Mouse (Mus musculus) gastrocnemius, adult 8-10 months (tissue): Measurements from ENCODE around the gene Btbd11. TPM values are rescaled to one million over a fixed set of nuclear protein-coding genes. Genes with fewer than 3 reads are reported as not detected.

Experiments used
- DNase-seq, 2 experiments: peaks; one replicate each; pipeline ENCODE4 v3.0.0; 2022; ENCODE audit warnings: low spot score in 2 of 2
- total RNA-seq, 4 experiments: library from RNA; stranded (reverse); gene quantifications; 2 replicates each; pipeline ENCODE4 v1.2.4; 2022

Btbd11 gene
- total RNA-seq, 4 experiments from 2014 or later = 0.29 to 0.75 (median 0.57) TPM

- DNase-seq = no peak
Observed at GRCm38 (mm10) chr10:85475642-85476345, 89.2 kb downstream of the Btbd11 start.

- DNase-seq = no peak
Observed at GRCm38 (mm10) chr10:85479959-85480625, 93.5 kb downstream of the Btbd11 start.

- no peak for DNase-seq
Observed at GRCm38 (mm10) chr10:85481106-85481505, 94.5 kb downstream of the Btbd11 start.

- DNase-seq = no peak
Observed at GRCm38 (mm10) chr10:85482064-85482473, 95.5 kb downstream of the Btbd11 start.

- no peak for DNase-seq
Observed at GRCm38 (mm10) chr10:85482480-85482879, 95.9 kb downstream of the Btbd11 start.

- no peak for DNase-seq
Observed at GRCm38 (mm10) chr10:85486456-85486855, 99.8 kb downstream of the Btbd11 start.

GRCm38 (mm10) chr10:85492583-85492982 lies 106.0 kb downstream of the Btbd11 start:
- DNase-seq = no peak

- DNase-seq = no peak
Observed at GRCm38 (mm10) chr10:85496358-85496757, 109.7 kb downstream of the Btbd11 start.

GRCm38 (mm10) chr10:85496981-85497380 lies 110.4 kb downstream of the Btbd11 start:
- DNase-seq = no peak

GRCm38 (mm10) chr10:85497931-85498330 lies 111.3 kb downstream of the Btbd11 start:
- DNase-seq = no peak

- no peak for DNase-seq
Observed at GRCm38 (mm10) chr10:85500573-85501155, 114.0 kb downstream of the Btbd11 start.

GRCm38 (mm10) chr10:85501966-85502566 lies 115.5 kb downstream of the Btbd11 start:
- no peak for DNase-seq

- DNase-seq = no peak
Observed at GRCm38 (mm10) chr10:85502656-85503055, 116.0 kb downstream of the Btbd11 start.

GRCm38 (mm10) chr10:85503453-85503852 lies 116.8 kb downstream of the Btbd11 start:
- no peak for DNase-seq

GRCm38 (mm10) chr10:85507270-85508050 lies 120.8 kb downstream of the Btbd11 start:
- no peak for DNase-seq

- peak in 1 of 2 experiments; percentile 9 for DNase-seq
Observed at GRCm38 (mm10) chr10:85508193-85508794, 121.7 kb downstream of the Btbd11 start.

- DNase-seq = no peak
Observed at GRCm38 (mm10) chr10:85509000-85509399, 122.4 kb downstream of the Btbd11 start.

- DNase-seq = no peak
Observed at GRCm38 (mm10) chr10:85510329-85510728, 123.7 kb downstream of the Btbd11 start.

GRCm38 (mm10) chr10:85512808-85513207 lies 126.2 kb downstream of the Btbd11 start:
- no peak for DNase-seq

GRCm38 (mm10) chr10:85517223-85518110 lies 130.9 kb downstream of the Btbd11 start:
- DNase-seq = no peak
